Comparison of ENCODE assay signal across 8 mouse cellular contexts in genomic region chr14:52810275-52811127, GRCm38 (mm10).
DNase-seq lines count a peak whose midpoint lies in the region; ATAC-seq and TF ChIP-seq lines count a peak whose summit lies in the region.
"Not testable (repeated sequence)": the region's sequence is repeated elsewhere in the genome, so short reads cannot be mapped to it uniquely, and the experiment has no call there.

No protein-coding gene starts in this region.

- H3K9me3 ChIP-seq in forebrain, postnatal 0 days (ENCODE audit: low read length); midbrain, embryonic 13.5 days: not testable (repeated sequence)

- TF ChIP-seq CTCF in forebrain, postnatal 0 days (IDR thresholded peaks at IDR 0.05; ENCODE audit: low read depth): peak; percentile 56

- not testable (repeated sequence) for H3K36me3 ChIP-seq in forebrain, postnatal 0 days (ENCODE audit: insufficient read depth); midbrain, embryonic 13.5 days

- ATAC-seq in forebrain, postnatal 0 days: peak; percentile 86
- peak; percentile 50; the same call in 1 of the 2 replicates for ATAC-seq in midbrain, embryonic 13.5 days

- H3K27me3 ChIP-seq in forebrain, postnatal 0 days (ENCODE audit: insufficient read depth, low read length); midbrain, embryonic 13.5 days: not testable (repeated sequence)

- H3K4me1 ChIP-seq in forebrain, postnatal 0 days (ENCODE audit: insufficient read depth); midbrain, embryonic 13.5 days (replicated peaks): not testable (repeated sequence)

- peak; percentile 2 for DNase-seq in brain, adult 2 months (ENCODE audit: low read depth, low spot score)
- peak; percentile 2 for DNase-seq in forebrain, postnatal 0 days
- DNase-seq in heart, postnatal 36 days: peak; percentile 10 to 41
- peak; percentile 68 for DNase-seq in kidney, postnatal 10 days
- DNase-seq in left cerebral cortex, postnatal 14 days (ENCODE audit: low spot score in 2 of 2): peak; percentile 76 to 83
- peak; percentile 5 to 52 for DNase-seq in spleen, adult 18-20 months
- peak; percentile 14 for DNase-seq in urinary bladder, postnatal 25 days (ENCODE audit: low spot score)

- not testable (repeated sequence) for H3K4me2 ChIP-seq in forebrain, postnatal 0 days (ENCODE audit: low read depth); midbrain, embryonic 13.5 days (replicated peaks)

- H3K9ac ChIP-seq in forebrain, postnatal 0 days; midbrain, embryonic 13.5 days (replicated peaks): not testable (repeated sequence)

- not testable (repeated sequence) for H3K27ac ChIP-seq in forebrain, postnatal 0 days (ENCODE audit: low read depth, low read length); midbrain, embryonic 13.5 days

- intact Hi-C loops in heart, postnatal 36 days (cut with DNase I); left cerebral cortex, postnatal 14 days (cut with DNase I): not testable (repeated sequence)

- H3K4me3 ChIP-seq in forebrain, postnatal 0 days (ENCODE audit: low read depth, low read length); midbrain, embryonic 13.5 days (replicated peaks): not testable (repeated sequence)

- WGBS in forebrain, postnatal 0 days: 72% methylated on average over 8 of the region's 8 CpGs
- WGBS in midbrain, embryonic 13.5 days: 68% methylated on average over 8 of the region's 8 CpGs

Comparison
In these comparisons a context has a peak if more than half of its experiments do, and no peak if none do; other contexts are left out.
1. DNase-seq: peak in every context shown above with its lines; median percentile 80 in left cerebral cortex, postnatal 14 days; 68 in kidney, postnatal 10 days; 28 in spleen, adult 18-20 months; 26 in heart, postnatal 36 days; 14 in urinary bladder, postnatal 25 days; 2 in brain, adult 2 months; 2 in forebrain, postnatal 0 days.